Mouse (Mus musculus) heart, adult 18-20 months (tissue): ENCODE data around the gene Smtnl1. TPM values are rescaled to one million over a fixed set of nuclear protein-coding genes. Genes with fewer than 3 reads are reported as not detected.
"Not testable (repeated sequence)": the region's sequence is repeated elsewhere in the genome, so short reads cannot be mapped to it uniquely, and the experiment has no call there.

Source experiments
- DNase-seq, 2 experiments: peaks; one replicate each; pipeline ENCODE4 v3.0.0; 2021 to 2022; ENCODE audit warnings: mixed read lengths in 1 of 2
- total RNA-seq, 2 experiments: library from RNA; stranded (reverse); gene quantifications; 2 replicates each; pipeline ENCODE4 v1.2.3; 2021

Smtnl1 gene
- total RNA-seq, 2 experiments from 2014 or later: not detected

- DNase-seq: no peak
These were observed 16.1 kb upstream of the Smtnl1 start, which contains the start of gene Slc43a1 for GRCm38 (mm10) chr2:84838593-84838949. Gene Slc43a1 (plus strand): TSS chr2:84838850.

- DNase-seq: no peak
These were observed 15.6 kb upstream of the Smtnl1 start for GRCm38 (mm10) chr2:84837817-84838592.

GRCm38 (mm10) chr2:84837107-84837506 is 14.7 kb upstream of the Smtnl1 start:
- DNase-seq: no peak

- DNase-seq: peak; percentile 88 to 94
These were observed 9.4 kb upstream of the Smtnl1 start for GRCm38 (mm10) chr2:84831666-84832391.

- DNase-seq: peak; percentile 23 to 53
These were observed 5.0 kb upstream of the Smtnl1 start for GRCm38 (mm10) chr2:84827283-84827920.

- DNase-seq: peak; percentile 88 to 94
These were observed 4.2 kb upstream of the Smtnl1 start, which contains the start of gene Timm10 for GRCm38 (mm10) chr2:84826488-84827282. Gene Timm10 (plus strand): TSS chr2:84826997.

- DNase-seq: no peak
These were observed 785 bp upstream of the Smtnl1 start for GRCm38 (mm10) chr2:84823237-84823636.

GRCm38 (mm10) chr2:84819861-84820260 is 2.6 kb downstream of the Smtnl1 start:
- peak; percentile 47 to 74 for DNase-seq

GRCm38 (mm10) chr2:84812676-84813075 is 9.8 kb downstream of the Smtnl1 start:
- DNase-seq: no peak

- DNase-seq: peak; percentile 42 to 51
These were observed 10.6 kb downstream of the Smtnl1 start for GRCm38 (mm10) chr2:84811880-84812279.

GRCm38 (mm10) chr2:84810886-84811577 is 11.4 kb downstream of the Smtnl1 start:
- peak; percentile 89 to 93 for DNase-seq

- no peak for DNase-seq
These were observed 11.9 kb downstream of the Smtnl1 start for GRCm38 (mm10) chr2:84810526-84810885.

GRCm38 (mm10) chr2:84809330-84809729 is 13.1 kb downstream of the Smtnl1 start:
- DNase-seq: no peak

GRCm38 (mm10) chr2:84806546-84806945 is 15.9 kb downstream of the Smtnl1 start:
- DNase-seq: no peak

GRCm38 (mm10) chr2:84803963-84804362 is 18.5 kb downstream of the Smtnl1 start:
- no peak for DNase-seq

- not testable (repeated sequence) for DNase-seq
These were observed 21.2 kb downstream of the Smtnl1 start for GRCm38 (mm10) chr2:84801223-84801622.

GRCm38 (mm10) chr2:84800304-84800703 is 22.1 kb downstream of the Smtnl1 start:
- peak; percentile 18 to 37 for DNase-seq

- peak; percentile 86 to 90 for DNase-seq
These were observed 23.4 kb downstream of the Smtnl1 start for GRCm38 (mm10) chr2:84799041-84799561.

- peak; percentile 82 to 85 for DNase-seq
These were observed 23.9 kb downstream of the Smtnl1 start, which contains the start of gene Ube2l6 for GRCm38 (mm10) chr2:84798493-84798921. Gene Ube2l6 (plus strand): TSS chr2:84798828.

- DNase-seq: peak; percentile 83 to 89
These were observed 24.5 kb downstream of the Smtnl1 start for GRCm38 (mm10) chr2:84797833-84798492.
